Comparison of ENCODE assay signal across 7 mouse cellular contexts in genomic region chr17:12372021-12372420, GRCm38 (mm10). TPM values are rescaled to one million over a fixed set of nuclear protein-coding genes. Genes with fewer than 3 reads are reported as not detected.
DNase-seq lines count a peak whose midpoint lies in the region; ATAC-seq lines count a peak whose summit lies in the region.

No protein-coding gene starts in this region.

- no peaks in the 10 kb centered on the region for H3K36me3 ChIP-seq in hindbrain, embryonic 15.5 days

- ATAC-seq in activated CD4-positive, CD25-positive, alpha-beta regulatory T cell, adult 4 months: peak; percentile 69
- ATAC-seq in hindbrain, embryonic 15.5 days (ENCODE audit: low FRiP score, low read depth): peak; percentile 6; the same call in 1 of the 2 replicates
- ATAC-seq in megakaryocyte-erythroid progenitor cell, adult 5-6 weeks (replicated peaks; ENCODE audit: low FRiP score, low TSS enrichment, poor library complexity, severe bottlenecking): peak; percentile 76

- no peak overlapping the region for H3K4me2 ChIP-seq in hindbrain, embryonic 15.5 days

- H3K9me3 ChIP-seq in hindbrain, embryonic 15.5 days: no peaks in the 10 kb centered on the region

- WGBS in hindbrain, embryonic 15.5 days: 18% methylated on average over 4 of the region's 4 CpGs

- intact Hi-C loops in left cerebral cortex, postnatal 10 days (cut with DNase I): loop anchor here (5.0 kb wide), 3 partner anchors 55 to 335 kb away; partner anchors contain the start of gene Map3k4

- H3K4me3 ChIP-seq in hindbrain, embryonic 15.5 days: no peak overlapping the region

- H3K27me3 ChIP-seq in hindbrain, embryonic 15.5 days: no peaks in the 10 kb centered on the region

- no peak overlapping the region for H3K27ac ChIP-seq in hindbrain, embryonic 15.5 days (replicated peaks)

- H3K4me1 ChIP-seq in hindbrain, embryonic 15.5 days (replicated peaks): peaks cover 4% of the 10 kb centered on the region; the same call in 1 of the 2 replicates

- H3K9ac ChIP-seq in hindbrain, embryonic 15.5 days: no peak overlapping the region

- peak; percentile 72 to 75 for DNase-seq in cerebellum, postnatal 36 days
- peak; percentile 52 to 71 for DNase-seq in frontal cortex, postnatal 36 days (ENCODE audit: low spot score in 2 of 2)
- peak; percentile 50 to 77 for DNase-seq in left cerebral cortex, postnatal 10 days (ENCODE audit: extremely low spot score in 1 of 2, low spot score in 2 of 2)
- peak; percentile 78 for DNase-seq in right cerebral cortex, postnatal 4 days

RNA-seq across cellular contexts. Expression of gene Plg, which starts 6.4 kb away (rescaled TPM):
- polyA plus RNA-seq in activated CD4-positive, CD25-positive, alpha-beta regulatory T cell, adult 4 months (2017; shearing (Covaris generic)): not detected
- polyA plus RNA-seq in hindbrain, embryonic 15.5 days (2015; fragmentation: Nextera tagmentation; extraction: Ambion mirVana): 0.12 TPM in 1 of 2 replicates, not detected in the other
- not detected for total RNA-seq in left cerebral cortex, postnatal 10 days (2021)
- total RNA-seq in megakaryocyte-erythroid progenitor cell, adult 5-6 weeks (2014; fragmentation: Nextera tagmentation): not detected in 2 replicates
- total RNA-seq in megakaryocyte-erythroid progenitor cell, adult 5-6 weeks (2017): not detected in 2 replicates

RNA-seq across cellular contexts. Expression of gene Map3k4, which starts 53.4 kb away (rescaled TPM):
- 10 to 100 TPM; 10.0 to 11.9 TPM for polyA plus RNA-seq in activated CD4-positive, CD25-positive, alpha-beta regulatory T cell, adult 4 months (2017; shearing (Covaris generic))
- 41.4 and 43.2 TPM in 2 replicates for polyA plus RNA-seq in hindbrain, embryonic 15.5 days (2015; fragmentation: Nextera tagmentation; extraction: Ambion mirVana)
- total RNA-seq in left cerebral cortex, postnatal 10 days (2021): 10 to 100 TPM; 32.9 to 33.9 TPM
- total RNA-seq in megakaryocyte-erythroid progenitor cell, adult 5-6 weeks (2014; fragmentation: Nextera tagmentation): 18.8 and 19.9 TPM in 2 replicates
- 18.2 and 20.2 TPM in 2 replicates for total RNA-seq in megakaryocyte-erythroid progenitor cell, adult 5-6 weeks (2017)

Comparison
In these comparisons a context has a peak if more than half of its experiments do, and no peak if none do; other contexts are left out.
1. ATAC-seq: peak in every context shown above with its lines; median percentile 76 in megakaryocyte-erythroid progenitor cell, adult 5-6 weeks; 69 in activated CD4-positive, CD25-positive, alpha-beta regulatory T cell, adult 4 months; 6 in hindbrain, embryonic 15.5 days.